Mouse (Mus musculus) ES-Bruce4 (cell line): ENCODE results near the gene Gzmm.

Experiments
- CTCF ChIP-seq: IDR thresholded peaks from one replicate; pipeline ENCODE4 v1.8.1; 2011; ENCODE audit warnings: low read depth, low read length
- EP300 ChIP-seq: IDR thresholded peaks from 2 replicates; pipeline ENCODE4 v1.6.1; 2011; ENCODE audit warnings: low read depth, low read length; ENCODE audit not compliant: insufficient read depth
- POLR2A ChIP-seq: IDR thresholded peaks from one replicate; pipeline ENCODE4 v1.8.1; 2011; ENCODE audit warnings: low read length; ENCODE audit not compliant: insufficient read depth

GRCm38 (mm10) chr10:79689178-79689577 is 358 bp downstream of the Gzmm start:
- TF ChIP-seq CTCF (no peak), EP300 (no peak), POLR2A (no peak)
